Mouse (Mus musculus) megakaryocyte, embryonic 14.5 days (primary cell): ENCODE results near the gene Lmo1.

Experiments used
- FLI1 ChIP-seq: IDR thresholded peaks from 2 replicates; pipeline ENCODE4 v1.6.1; 2012; ENCODE audit warnings: low read length, inconsistent platforms, mixed read lengths
- GATA1 ChIP-seq: IDR thresholded peaks from 3 replicates; pipeline ENCODE4 v1.6.1; 2012; ENCODE audit warnings: mixed read lengths, low read length, inconsistent platforms, borderline replicate concordance

DNA sequence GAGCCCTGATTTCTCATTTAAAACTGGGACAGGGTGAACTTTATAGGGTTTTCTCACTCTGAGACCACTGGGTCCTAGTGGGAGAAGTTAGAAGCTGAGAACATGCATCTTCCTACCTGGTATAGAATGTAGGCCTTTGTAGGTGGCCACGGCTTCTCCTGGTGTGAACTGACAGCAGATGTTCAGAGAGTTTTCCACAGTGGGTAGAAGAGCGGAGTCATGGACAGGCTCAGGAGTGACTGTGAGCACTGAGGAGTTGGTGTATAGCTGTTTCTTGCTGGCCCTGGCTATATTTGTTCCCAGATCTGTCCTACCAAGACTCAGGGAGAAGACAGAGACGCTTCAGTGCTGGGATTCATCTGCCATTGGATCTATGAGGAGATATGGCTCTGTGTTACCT, 73.8 kb downstream of the Lmo1 start:
- no peak for TF ChIP-seq GATA1
- no peak for TF ChIP-seq FLI1
